In genomic region chr9:114449120-114449754, GRCm38 (mm10) we compare ENCODE assay signal across 14 mouse cellular contexts. TPM values are rescaled to one million over a fixed set of nuclear protein-coding genes. Genes with fewer than 3 reads are reported as not detected.
"Had no signal": no experiment of that assay in that cellular context is flagged by ENCODE, and none has a peak within 500 bp of the region (broad histone marks: within the 10 kb centered on the region; RNA-seq: fewer than 3 reads in every experiment).

No protein-coding gene starts in this region.

- H3K9ac ChIP-seq: kidney, embryonic 15.5 days; lung, embryonic 14.5 days; midbrain, embryonic 15.5 days; neural tube, embryonic 13.5 days had no signal

- H3K4me3 ChIP-seq: kidney, embryonic 15.5 days; layer of hippocampus, adult 2 months; midbrain, embryonic 15.5 days; neural tube, embryonic 13.5 days had no signal

- H3K27me3 ChIP-seq: kidney, embryonic 15.5 days; midbrain, embryonic 15.5 days; neural tube, embryonic 13.5 days had no signal

- H3K4me1 ChIP-seq: kidney, embryonic 15.5 days; midbrain, embryonic 15.5 days; neural tube, embryonic 13.5 days had no signal

- H3K9me3 ChIP-seq: kidney, embryonic 15.5 days; midbrain, embryonic 15.5 days; neural tube, embryonic 13.5 days had no signal

- H3K27ac ChIP-seq: hindbrain, postnatal 0 days; kidney, embryonic 15.5 days; layer of hippocampus, adult 2 months; midbrain, embryonic 15.5 days; neural tube, embryonic 13.5 days had no signal

- H3K4me2 ChIP-seq: kidney, embryonic 15.5 days; lung, embryonic 14.5 days; midbrain, embryonic 11.5 days; midbrain, embryonic 15.5 days; neural tube, embryonic 13.5 days had no signal

- ATAC-seq: hindbrain, postnatal 0 days; midbrain, embryonic 15.5 days had no signal

- DNase-seq: kidney, adult 2 months; left cerebral cortex, postnatal 4 days; lung, embryonic 14.5 days; lung, postnatal 10 days; lung, postnatal 4 days; right cerebral cortex, postnatal 14 days; thymus, adult 2 months; thymus, postnatal 25 days had no signal

- H3K36me3 ChIP-seq: midbrain, embryonic 15.5 days had no signal

RNA-seq across cellular contexts. Expression of gene Ccr4, which starts 55.5 kb away (rescaled TPM):
- polyA plus RNA-seq: hindbrain, postnatal 0 days; lung, embryonic 14.5 days; midbrain, embryonic 11.5 days; midbrain, embryonic 15.5 days; neural tube, embryonic 13.5 days had no signal
